Mouse (Mus musculus): ENCODE data around the gene Cyb561d2. TPM values are rescaled to one million over a fixed set of nuclear protein-coding genes. Genes with fewer than 3 reads are reported as not detected.

Gene Cyb561d2
- total RNA-seq, 2 experiments from 2014 or later = 19.2 to 21.7 TPM

Other genes with a start within 250 kb of the Cyb561d2 start
- gene Cish, start 246.2 kb downstream of the Cyb561d2 start, total RNA-seq (2021) = 10 to 100 TPM; 17.8 to 22.5 TPM
- 10 to 100 TPM; 19.5 to 23.7 TPM for gene Hemk1, start 203.8 kb downstream of the Cyb561d2 start, total RNA-seq (2021)
- 1 to 10 TPM; 4.2 to 4.3 TPM for gene 6430571L13Rik, start 201.6 kb downstream of the Cyb561d2 start, total RNA-seq (2021)
- gene Cacna2d2, start 142.6 kb downstream of the Cyb561d2 start, total RNA-seq (2021) = 10 to 100 TPM; 10.1 to 10.9 TPM
- gene Tmem115, start 8.2 kb downstream of the Cyb561d2 start, total RNA-seq (2021) = 10 to 100 TPM; 40.8 to 44.6 TPM
- 10 to 100 TPM; 18.8 to 19.6 TPM for gene Nprl2, start within 50 bp of the Cyb561d2 start, total RNA-seq (2021)
- gene Zmynd10, start 5.1 kb upstream of the Cyb561d2 start, total RNA-seq (2021) = 1 to 10 TPM in 1 of 2 experiments, under 1 TPM in 1; 0.71 to 1.6 TPM
- gene Rassf1, start 9.4 kb upstream of the Cyb561d2 start, total RNA-seq (2021) = 10 to 100 TPM; 34.9 to 37.6 TPM
- 10 to 100 TPM; 31.8 to 33.8 TPM for gene Tusc2, start 21.1 kb upstream of the Cyb561d2 start, total RNA-seq (2021)
- gene Hyal2, start 25.8 kb upstream of the Cyb561d2 start, total RNA-seq (2021) = 10 to 100 TPM; 39.4 to 47.2 TPM
- gene Hyal1, start 34.7 kb upstream of the Cyb561d2 start, total RNA-seq (2021) = 1 to 10 TPM; 5.1 to 5.4 TPM
- 10 to 100 TPM; 17.4 to 18.0 TPM for gene Naa80, start 36.7 kb upstream of the Cyb561d2 start, total RNA-seq (2021)
- 1 to 10 TPM; 2.7 to 2.9 TPM for gene Hyal3, start 38.6 kb upstream of the Cyb561d2 start, total RNA-seq (2021)
- gene Ifrd2, start 45.4 kb upstream of the Cyb561d2 start, total RNA-seq (2021) = 10 to 100 TPM; 40.9 to 41.4 TPM
- 10 to 100 TPM; 16.9 to 19.4 TPM for gene Sema3b, start 67.0 kb upstream of the Cyb561d2 start, total RNA-seq (2021)
- 100 to 1,000 TPM; 345 to 390 TPM for gene Gnai2, start 93.2 kb upstream of the Cyb561d2 start, total RNA-seq (2021)
- 10 to 100 TPM; 10.1 to 37.4 TPM for gene Slc38a3, start 127.3 kb upstream of the Cyb561d2 start, total RNA-seq (2021)
- gene Gnat1, start 137.5 kb upstream of the Cyb561d2 start, total RNA-seq (2021) = 1 to 10 TPM in 1 of 2 experiments, under 1 TPM in 1; 0.73 to 1.6 TPM
- gene Sema3f, start 168.3 kb upstream of the Cyb561d2 start, total RNA-seq (2021) = 10 to 100 TPM; 28.9 to 32.8 TPM
- 100 to 1,000 TPM; 152 to 155 TPM for gene Rbm5, start 228.8 kb upstream of the Cyb561d2 start, total RNA-seq (2021)